Mouse (Mus musculus) limb, embryonic 11.5 days (tissue): ENCODE data around the gene Spaca6. TPM values are rescaled to one million over a fixed set of nuclear protein-coding genes. Genes with fewer than 3 reads are reported as not detected.
"Not testable (repeated sequence)": the region's sequence is repeated elsewhere in the genome, so short reads cannot be mapped to it uniquely, and the experiment has no call there.

ENCODE experiments used
- ATAC-seq: fragments of 200-750 bp; cut with Nextera tagmentation; 2 replicates; pipeline ENCODE4 v1.8.0; 2017; ENCODE audit warnings: low read depth; ENCODE audit not compliant: insufficient number of reproducible peaks, low FRiP score, low TSS enrichment
- DNase-seq: peaks from one replicate; pipeline ENCODE4 v3.0.0-alpha.2; 2015; ENCODE audit warnings: low spot score
- H3K27ac ChIP-seq: fragments of 300-500 bp; sonication (generic); replicated peaks from 2 replicates; pipeline ENCODE4 v1.5.1; 2014; ENCODE audit warnings: low read depth, mild to moderate bottlenecking, low read length
- H3K27me3 ChIP-seq: fragments of 300-500 bp; sonication (generic); 2 replicates; pipeline ENCODE4 v1.6.1; 2014; ENCODE audit warnings: mild to moderate bottlenecking, low read length, mixed read lengths; ENCODE audit not compliant: control insufficient read depth, insufficient read depth
- H3K36me3 ChIP-seq: fragments of 300-500 bp; sonication (generic); 2 replicates; pipeline ENCODE4 v1.6.1; 2014; ENCODE audit warnings: mild to moderate bottlenecking, low read length, moderate library complexity, mixed read lengths; ENCODE audit not compliant: control insufficient read depth, insufficient read depth
- H3K4me1 ChIP-seq: fragments of 300-500 bp; sonication (generic); 2 replicates; pipeline ENCODE4 v1.6.1; 2014; ENCODE audit warnings: low read length, mixed read lengths; ENCODE audit not compliant: control insufficient read depth, insufficient read depth
- H3K4me2 ChIP-seq: fragments of 300-500 bp; sonication (generic); 2 replicates; pipeline ENCODE4 v1.6.1; 2014; ENCODE audit warnings: low read depth, mild to moderate bottlenecking, moderate library complexity; ENCODE audit not compliant: severe bottlenecking
- H3K4me3 ChIP-seq: fragments of 300-500 bp; sonication (generic); 2 replicates; pipeline ENCODE4 v1.5.1; 2014; ENCODE audit warnings: low read depth, low read length
- H3K9ac ChIP-seq: fragments of 300-500 bp; sonication (generic); 2 replicates; pipeline ENCODE4 v1.6.1; 2014; ENCODE audit warnings: mild to moderate bottlenecking, low read length
- H3K9me3 ChIP-seq: fragments of 300-500 bp; sonication (generic); 2 replicates; pipeline ENCODE4 v1.6.1; 2016; ENCODE audit warnings: low read length; ENCODE audit not compliant: control insufficient read depth
- WGBS: fragments of 180-500 bp; shearing (Covaris S2); extraction: QIAGEN DNeasy Blood & Tissue Kit; methylation state at CpG from one replicate; pipeline ENCODE4 v1.1.7; 2014; 5-methylcytosine and 5-hydroxymethylcytosine counted together
- polyA plus RNA-seq: library from polyadenylated mRNA; unstranded; fragments of >200 nt; fragmentation: Nextera tagmentation; extraction: Ambion mirVana; gene quantifications from 2 replicates; pipeline ENCODE4 v1.2.1, GENCODE M21; 2014

The Spaca6 gene
- polyA plus RNA-seq, 1 experiment from 2014 or later = 35.5 TPM

DNA sequence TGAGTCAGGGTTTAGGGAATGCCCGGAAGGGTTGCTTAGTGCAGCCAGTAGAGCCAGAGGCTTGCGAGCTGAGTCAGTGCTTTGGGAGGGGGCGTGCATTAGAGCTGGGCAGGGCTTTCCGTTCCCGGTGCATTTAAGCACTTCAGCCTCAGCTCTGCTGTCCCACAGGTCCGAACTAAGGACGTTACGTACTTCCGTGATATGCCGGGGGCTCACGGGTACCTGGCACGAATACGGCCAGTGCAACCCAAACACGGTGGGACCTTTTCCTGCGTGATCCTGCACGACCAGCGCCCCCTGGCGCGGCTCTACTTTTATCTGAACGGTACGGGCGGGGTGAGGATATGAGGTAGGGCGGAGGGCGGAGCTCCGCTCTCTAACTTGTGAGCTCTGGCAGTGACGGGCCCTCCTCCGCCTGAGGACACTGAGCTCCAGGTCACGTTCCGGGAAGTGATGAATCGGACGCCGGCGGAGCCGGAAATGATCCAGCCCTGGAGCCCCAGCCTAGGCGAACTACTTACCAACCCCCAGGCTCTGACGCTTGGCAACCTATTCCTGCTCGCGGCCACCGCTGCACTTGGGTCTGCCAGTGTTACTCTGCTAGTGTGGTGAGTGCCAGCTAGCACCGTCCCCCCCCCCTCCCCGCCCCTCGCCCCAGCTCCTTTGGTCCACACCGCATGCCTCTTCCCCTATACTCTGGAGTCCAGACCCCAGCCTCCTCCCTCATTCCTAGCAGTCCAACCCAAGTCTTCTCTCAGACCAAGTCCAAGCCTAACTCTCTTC lies 11.2 kb downstream of the Spaca6 start:
- Histone ChIP-seq H3K9me3 (no peaks in the 10 kb centered on the region), H3K9ac (0 out of 2 replicates have a peak overlapping the region, but pooled peaks have one; percentile 17), H3K36me3 (peaks cover 13% of the 10 kb centered on the region), H3K27me3 (no peaks in the 10 kb centered on the region), H3K4me2 (peak overlapping the region; percentile 58), H3K27ac (no peak overlapping the region; the same call in 1 of the 2 replicates), H3K4me1 (peaks cover 11% of the 10 kb centered on the region), H3K4me3 (peak overlapping the region; percentile 24)
- ATAC-seq (peak; percentile 93), DNase-seq (peak; percentile 88)
- 1% methylated on average over 40 of the region's 43 CpGs for WGBS

DNA sequence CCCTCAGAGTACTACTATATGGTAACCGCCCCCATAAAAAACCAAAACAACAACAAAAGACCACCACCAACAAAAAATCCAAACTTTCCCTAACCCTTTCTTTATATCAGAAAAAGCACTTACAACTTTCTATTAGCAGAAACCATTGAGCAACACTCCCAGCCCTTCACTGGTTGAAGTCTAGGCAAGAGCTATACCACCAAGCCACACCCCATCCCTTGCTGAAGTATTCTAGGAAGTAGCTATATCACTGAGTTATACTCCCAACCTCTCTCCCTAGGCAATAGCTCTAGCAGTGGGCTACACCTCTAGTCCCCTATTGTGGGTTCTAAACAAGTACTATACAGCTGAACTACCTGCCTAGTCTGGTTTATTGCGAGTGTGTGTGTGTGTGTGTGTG lies 12.3 kb downstream of the Spaca6 start:
- no peak overlapping the region for H3K4me2 ChIP-seq
- ATAC-seq = no peak
- no peak overlapping the region for H3K27ac ChIP-seq
- peaks cover 11% of the 10 kb centered on the region for H3K4me1 ChIP-seq
- no peak for DNase-seq
- WGBS = 88% methylated on average over 2 of the region's 2 CpGs
- H3K9me3 ChIP-seq = no peaks in the 10 kb centered on the region
- no peak overlapping the region for H3K9ac ChIP-seq
- no peak overlapping the region for H3K4me3 ChIP-seq
- no peaks in the 10 kb centered on the region for H3K27me3 ChIP-seq
- peaks cover 13% of the 10 kb centered on the region for H3K36me3 ChIP-seq

DNA sequence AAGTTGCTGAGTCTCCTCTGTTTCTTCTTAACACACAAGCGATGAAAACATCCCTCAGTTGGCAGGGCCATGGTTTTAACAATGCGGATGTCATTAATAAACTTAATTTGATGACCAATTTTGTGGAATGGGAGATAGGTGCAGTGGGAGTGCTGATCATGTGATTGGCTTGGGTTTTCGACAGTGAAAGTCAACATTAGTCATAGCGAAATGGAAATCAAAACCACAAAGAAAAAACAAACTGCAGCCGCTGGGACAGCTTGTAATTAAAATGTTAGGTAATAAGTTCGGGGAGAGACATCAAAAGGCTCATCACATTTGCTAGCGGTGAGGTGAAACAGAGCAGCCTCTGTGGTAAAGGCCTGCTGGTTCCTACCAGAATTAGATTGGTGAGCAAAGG lies 13.8 kb downstream of the Spaca6 start:
- Histone ChIP-seq H3K9ac (no peak overlapping the region), H3K27ac (no peak overlapping the region), H3K4me2 (no peak overlapping the region), H3K4me1 (peaks cover 11% of the 10 kb centered on the region), H3K36me3 (peaks cover 13% of the 10 kb centered on the region; the same call in 1 of the 2 replicates), H3K27me3 (no peaks in the 10 kb centered on the region), H3K9me3 (no peaks in the 10 kb centered on the region), H3K4me3 (no peak overlapping the region)
- no peak for DNase-seq
- ATAC-seq = no peak
- WGBS = 89% methylated on average over 7 of the region's 7 CpGs

DNA sequence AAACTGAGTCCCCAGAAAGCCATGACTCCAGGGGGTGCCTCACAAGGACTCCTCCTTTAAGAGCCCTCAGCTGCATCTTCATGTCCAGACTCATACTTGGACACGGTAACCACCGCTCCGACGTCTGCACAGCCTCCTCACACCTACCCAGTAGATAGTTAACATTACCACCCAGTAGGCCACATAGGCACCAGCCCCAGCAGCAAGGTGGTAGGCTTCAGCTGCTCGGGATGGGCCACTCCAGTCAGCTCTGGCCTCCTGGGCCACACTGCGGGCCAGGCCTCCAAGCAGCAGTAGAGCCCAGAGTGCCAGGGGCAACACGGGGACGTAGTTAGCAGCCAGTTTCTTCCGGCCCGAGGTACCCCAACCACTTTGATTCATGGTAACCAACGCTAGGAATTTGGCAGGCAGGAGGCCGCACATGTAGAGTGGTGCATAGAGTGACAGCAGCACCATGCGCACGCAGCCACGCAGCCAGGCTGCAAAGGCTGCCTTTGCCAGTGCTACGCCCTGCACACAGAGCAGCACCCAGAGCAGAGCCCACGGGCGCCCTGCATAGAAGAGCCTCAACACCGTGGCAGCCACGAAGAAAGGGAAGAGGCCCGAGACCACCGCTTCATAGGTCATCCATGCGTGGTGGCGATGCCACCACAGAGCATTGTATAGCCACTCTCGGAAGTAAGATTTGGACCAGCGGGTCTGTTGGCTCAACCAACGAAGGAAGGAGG lies 16.7 kb downstream of the Spaca6 start:
- Histone ChIP-seq H3K27ac (no peak overlapping the region), H3K36me3 (peaks cover 6% of the 10 kb centered on the region; the same call in 1 of the 2 replicates), H3K4me3 (no peak overlapping the region), H3K9ac (no peak overlapping the region), H3K4me2 (no peak overlapping the region), H3K9me3 (no peaks in the 10 kb centered on the region), H3K27me3 (peaks cover 3% of the 10 kb centered on the region; the same call in 1 of the 2 replicates), H3K4me1 (no peaks in the 10 kb centered on the region)
- ATAC-seq (peak; percentile 32; the same call in 1 of the 2 replicates), DNase-seq (peak; percentile 37)
- 78% methylated on average over 27 of the region's 27 CpGs for WGBS

DNA sequence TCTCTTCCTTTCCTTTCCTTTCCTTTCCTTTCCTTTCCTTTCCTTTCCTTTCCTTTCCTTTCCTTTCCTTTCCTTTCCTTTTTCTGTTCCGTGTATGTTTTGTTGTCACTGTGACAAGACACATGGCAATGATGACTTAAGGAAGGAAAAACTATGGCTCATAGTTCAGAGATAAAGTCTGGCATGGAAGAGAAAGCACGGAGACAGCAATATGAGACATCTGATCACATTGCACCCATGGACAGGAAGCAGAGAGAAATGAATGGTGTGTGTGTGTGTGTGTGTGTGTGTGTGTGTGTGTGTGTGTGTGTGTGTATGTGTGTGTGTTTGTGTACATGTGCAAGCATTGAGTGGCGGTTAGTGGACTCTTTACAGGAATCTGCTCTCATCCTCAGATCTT lies 17.6 kb downstream of the Spaca6 start:
- H3K4me3 ChIP-seq, H3K9me3 ChIP-seq, H3K9ac ChIP-seq, H3K4me2 ChIP-seq, H3K27me3 ChIP-seq, H3K36me3 ChIP-seq, H3K27ac ChIP-seq, DNase-seq, H3K4me1 ChIP-seq, ATAC-seq: not testable (repeated sequence)
- WGBS = 97% methylated on average over 3 of the region's 3 CpGs

DNA sequence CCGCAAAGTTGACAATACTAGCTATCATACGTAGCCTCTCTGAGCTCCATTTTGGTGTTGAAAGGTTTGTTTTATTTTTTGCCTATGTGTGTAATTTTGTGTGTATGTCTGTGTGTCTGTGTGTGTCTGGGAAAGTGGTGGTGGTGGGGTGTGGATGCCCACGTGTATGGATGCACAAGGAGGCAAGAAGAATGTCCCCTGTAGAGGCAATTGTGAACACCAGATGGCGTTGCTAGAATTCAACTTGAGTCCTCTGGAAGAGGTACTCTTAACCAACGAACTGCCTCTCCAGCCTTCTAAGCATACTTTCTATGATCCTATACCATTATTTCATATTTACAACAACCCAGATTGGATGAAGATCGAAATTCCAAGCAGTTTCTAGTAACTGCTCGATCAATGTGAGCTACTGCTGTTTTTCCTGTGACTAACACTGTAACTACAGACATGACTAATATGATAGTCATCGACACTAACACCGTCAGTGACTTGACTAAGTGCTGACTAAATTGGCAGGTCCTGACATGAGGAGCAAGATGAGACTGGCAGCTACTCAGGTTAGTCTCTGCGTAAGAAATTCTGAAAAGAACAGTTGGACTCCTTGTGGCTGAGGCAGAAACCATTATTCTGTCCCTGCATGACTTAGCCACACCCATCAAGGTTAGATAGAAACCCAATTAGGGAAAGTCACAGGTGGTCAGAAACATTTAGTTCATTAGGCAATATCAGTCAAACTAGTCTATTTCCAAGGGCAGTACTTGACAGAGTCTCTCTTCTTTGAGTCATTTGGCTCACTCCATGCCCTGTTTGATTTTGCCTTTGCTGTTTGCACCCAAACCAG lies 18.4 kb downstream of the Spaca6 start:
- H3K9me3 ChIP-seq = no peaks in the 10 kb centered on the region
- H3K4me1 ChIP-seq = no peaks in the 10 kb centered on the region
- H3K27ac ChIP-seq = no peak overlapping the region
- peaks cover 10% of the 10 kb centered on the region for H3K27me3 ChIP-seq
- 76% methylated on average over 10 of the region's 10 CpGs for WGBS
- H3K36me3 ChIP-seq = peaks cover under 1% of the 10 kb centered on the region; the same call in 1 of the 2 replicates
- no peak overlapping the region for H3K9ac ChIP-seq
- no peak overlapping the region for H3K4me2 ChIP-seq
- DNase-seq (no peak), ATAC-seq (no peak)
- no peak overlapping the region for H3K4me3 ChIP-seq

DNA sequence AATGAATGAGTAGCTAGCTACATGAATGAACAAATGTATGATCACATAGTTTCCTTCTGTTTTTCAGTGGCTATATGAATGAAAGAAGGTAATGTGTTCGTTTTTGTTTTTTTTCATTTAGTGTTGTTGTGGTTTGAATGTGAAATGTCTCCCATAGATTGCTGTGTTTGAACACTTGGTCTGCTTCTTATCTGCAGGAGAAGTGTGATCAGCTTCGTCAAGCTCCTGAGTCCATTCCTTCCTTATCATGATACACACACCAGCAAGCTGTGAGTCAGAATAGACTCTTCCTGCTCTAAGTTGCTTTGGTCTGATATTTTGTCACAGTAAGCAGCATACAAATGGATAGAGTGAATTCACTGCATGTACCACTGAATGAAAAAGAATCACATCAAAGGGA lies 22.0 kb downstream of the Spaca6 start:
- no peaks in the 10 kb centered on the region for H3K36me3 ChIP-seq
- no peaks in the 10 kb centered on the region for H3K9me3 ChIP-seq
- no peak for DNase-seq
- no peaks in the 10 kb centered on the region for H3K4me1 ChIP-seq
- H3K27ac ChIP-seq = no peak overlapping the region
- H3K4me3 ChIP-seq = no peak overlapping the region
- 78% methylated on average over 2 of the region's 2 CpGs for WGBS
- no peak overlapping the region for H3K9ac ChIP-seq
- peaks cover 10% of the 10 kb centered on the region for H3K27me3 ChIP-seq
- no peak for ATAC-seq
- no peak overlapping the region for H3K4me2 ChIP-seq
